Mouse (Mus musculus) intestine, postnatal 0 days (tissue): ENCODE data around the gene Pola2. TPM values are rescaled to one million over a fixed set of nuclear protein-coding genes. Genes with fewer than 3 reads are reported as not detected.

Experiments
- ATAC-seq: fragments of 200-750 bp; cut with Nextera tagmentation; 2 replicates; pipeline ENCODE4 v1.8.0; 2017; ENCODE audit warnings: mild to moderate bottlenecking, moderate TSS enrichment, moderate library complexity
- H3K27ac ChIP-seq: fragments of 300-500 bp; sonication (generic); 2 replicates; pipeline ENCODE4 v1.5.1; 2014; ENCODE audit warnings: mild to moderate bottlenecking, low read depth, low read length, moderate library complexity
- H3K27me3 ChIP-seq: fragments of 300-500 bp; sonication (generic); replicated peaks from 2 replicates; pipeline ENCODE4 v1.6.1; 2014; ENCODE audit warnings: low read length, mixed read lengths; ENCODE audit not compliant: control insufficient read depth, insufficient read depth
- H3K36me3 ChIP-seq: fragments of 300-500 bp; sonication (generic); 2 replicates; pipeline ENCODE4 v1.6.1; 2014; ENCODE audit warnings: mild to moderate bottlenecking, moderate library complexity; ENCODE audit not compliant: control insufficient read depth, insufficient read depth
- H3K4me1 ChIP-seq: fragments of 300-500 bp; sonication (generic); replicated peaks from 2 replicates; pipeline ENCODE4 v1.6.1; 2014; ENCODE audit warnings: antibody characterized with exemption, low read length, mixed read lengths; ENCODE audit not compliant: control insufficient read depth, insufficient read depth
- H3K4me2 ChIP-seq: fragments of 300-500 bp; sonication (generic); replicated peaks from 2 replicates; pipeline ENCODE4 v1.6.1; 2014; ENCODE audit warnings: low read depth, mild to moderate bottlenecking, moderate library complexity
- H3K4me3 ChIP-seq: fragments of 300-500 bp; sonication (generic); 2 replicates; pipeline ENCODE4 v1.5.1; 2014; ENCODE audit warnings: low read depth, low read length
- H3K9ac ChIP-seq: fragments of 300-500 bp; sonication (generic); 2 replicates; pipeline ENCODE4 v1.6.1; 2014; ENCODE audit warnings: mild to moderate bottlenecking, low read depth, low read length
- H3K9me3 ChIP-seq: fragments of 300-500 bp; sonication (generic); 2 replicates; pipeline ENCODE4 v1.6.1; 2016; ENCODE audit warnings: mixed run types; ENCODE audit not compliant: control insufficient read depth
- CTCF ChIP-seq: sonication (generic); IDR thresholded peaks from 2 replicates; pipeline ENCODE4 v1.5.1; 2016; ENCODE audit warnings: low read depth, mild to moderate bottlenecking, control low read depth, antibody characterized with exemption, moderate library complexity
- WGBS: fragments of 180-500 bp; shearing (Covaris S2); extraction: QIAGEN DNeasy Blood & Tissue Kit; methylation state at CpG from one replicate; pipeline ENCODE4 v1.1.7; 2014; 5-methylcytosine and 5-hydroxymethylcytosine counted together
- polyA plus RNA-seq: library from polyadenylated mRNA; unstranded; fragments of >200 nt; fragmentation: Nextera tagmentation; extraction: Ambion mirVana; gene quantifications from 2 replicates; pipeline ENCODE4 v1.2.1, GENCODE M21; 2015

Gene Pola2
- polyA plus RNA-seq: 23.5 and 23.9 TPM in 2 replicates

DNA sequence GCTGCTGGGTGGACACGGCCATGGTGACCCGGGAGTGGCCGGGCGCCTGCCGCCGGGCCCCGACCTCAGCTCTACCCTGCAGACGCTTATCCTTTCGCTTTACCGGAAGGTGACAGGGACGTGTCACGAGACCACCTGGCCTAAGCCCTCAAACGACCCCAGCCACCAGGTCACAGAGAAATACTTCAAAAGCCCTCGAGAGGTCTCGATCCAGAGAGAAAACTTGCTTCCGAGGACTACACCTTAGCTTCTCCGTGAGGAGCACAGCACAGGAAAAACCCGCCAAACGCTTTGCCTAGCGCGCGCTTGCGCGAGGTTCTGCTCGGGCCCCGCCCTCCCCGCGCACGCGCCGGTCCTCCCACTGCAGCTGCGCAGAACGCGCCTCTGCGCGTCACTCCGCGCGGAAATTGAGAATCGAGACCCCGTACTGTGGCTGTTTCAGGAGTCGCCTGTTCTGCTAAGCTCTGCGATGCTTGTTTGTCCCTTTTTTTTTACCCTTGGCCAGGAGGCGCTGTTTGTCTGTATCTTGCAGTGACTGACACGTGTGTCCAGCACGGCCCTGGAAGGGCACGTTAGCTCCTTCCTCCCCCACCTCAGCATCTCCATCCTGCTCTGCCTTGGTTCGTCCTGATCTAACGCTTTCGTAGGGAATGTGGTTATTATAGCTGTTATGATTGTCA, at the start of gene Pola2:
Gene Pola2, minus strand, starts transcription at position 320 of the 680 bp plus-strand sequence.
- WGBS: under 1% methylated on average over 50 of the region's 50 CpGs
- Histone ChIP-seq H3K36me3 (peaks cover 9% of the 10 kb centered on the region; the same call in 1 of the 2 replicates), H3K4me2 (peak within 1 kb of the TSS; percentile 88), H3K9me3 (no peaks in the 10 kb centered on the region), H3K4me3 (peak within 1 kb of the TSS; percentile 64), H3K4me1 (no peaks in the 10 kb centered on the region), H3K9ac (peak within 1 kb of the TSS; percentile 51), H3K27ac (peak within 1 kb of the TSS; percentile 52), H3K27me3 (no peaks in the 10 kb centered on the region)
- ATAC-seq: peak; percentile 79
- TF ChIP-seq CTCF: peak; percentile 39

DNA sequence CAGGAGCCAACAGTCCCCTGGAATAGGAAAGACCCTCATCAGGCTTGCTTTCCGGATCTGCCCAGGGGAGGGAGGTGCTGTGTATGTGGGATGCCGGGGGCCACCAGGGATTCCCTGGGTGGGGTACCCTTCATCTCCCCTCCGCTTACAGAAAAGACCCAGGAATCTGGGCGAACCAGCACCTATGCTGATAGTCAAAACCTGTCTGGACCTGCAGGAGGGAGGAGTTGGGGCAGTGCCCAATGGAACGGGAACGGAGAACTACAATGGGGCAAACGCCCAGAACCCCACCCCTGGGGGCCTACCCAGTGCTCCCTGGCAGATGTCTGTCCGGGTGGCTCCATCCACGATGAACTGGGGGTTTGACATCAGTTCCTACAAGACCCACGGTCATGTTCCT, 49.7 kb upstream of the Pola2 start:
- TF ChIP-seq CTCF: no peak
- H3K4me1 ChIP-seq: no peaks in the 10 kb centered on the region
- H3K9ac ChIP-seq: no peak overlapping the region
- H3K27me3 ChIP-seq: no peaks in the 10 kb centered on the region
- H3K9me3 ChIP-seq: no peaks in the 10 kb centered on the region
- H3K36me3 ChIP-seq: peaks cover 17% of the 10 kb centered on the region
- no peak for ATAC-seq
- no peak overlapping the region for H3K27ac ChIP-seq
- H3K4me3 ChIP-seq: no peak overlapping the region
- peak overlapping the region; percentile 89; the same call in 1 of the 2 replicates for H3K4me2 ChIP-seq
- WGBS: 80% methylated on average over 10 of the region's 10 CpGs

DNA sequence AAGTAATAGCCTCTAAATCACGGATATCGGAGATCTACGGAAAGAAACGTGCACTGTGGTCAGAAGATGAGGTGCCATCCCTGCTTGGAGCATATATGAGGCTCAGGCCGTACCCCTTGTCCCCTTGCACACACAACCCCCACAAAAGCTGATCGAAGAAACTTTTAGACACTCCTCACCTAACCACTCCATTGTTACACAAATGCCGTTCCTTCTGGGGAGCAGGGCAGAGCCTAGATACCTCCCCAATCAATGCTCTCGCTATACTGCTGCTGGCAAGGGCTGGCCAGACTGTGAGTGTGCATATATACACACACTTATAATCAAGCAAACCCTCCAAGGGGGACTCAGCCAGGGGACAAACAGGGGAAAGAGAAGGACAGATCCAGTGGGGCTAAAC, 45.1 kb upstream of the Pola2 start:
- TF ChIP-seq CTCF: no peak
- H3K36me3 ChIP-seq: peaks cover 26% of the 10 kb centered on the region

DNA sequence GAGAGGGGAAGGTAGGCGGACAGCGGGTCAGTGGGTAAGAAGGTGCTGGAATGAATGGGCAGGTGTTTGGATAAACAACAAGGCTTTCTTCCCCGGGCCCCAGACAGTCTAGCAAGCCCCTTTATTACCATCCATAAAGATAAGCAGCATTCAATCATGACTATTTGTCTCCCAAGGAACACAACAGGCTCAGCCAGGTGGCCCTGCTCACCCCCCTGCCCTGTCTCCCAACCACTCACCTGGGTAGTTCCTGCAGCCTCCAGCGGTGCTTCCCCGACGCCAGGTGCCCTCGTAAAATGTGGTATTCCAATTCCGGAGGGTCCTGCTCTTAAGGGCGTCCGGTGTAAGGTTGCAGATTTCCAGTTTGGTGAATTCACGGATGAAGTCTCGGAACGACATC, 43.0 kb upstream of the Pola2 start:
- Histone ChIP-seq H3K4me1 (no peaks in the 10 kb centered on the region), H3K4me2 (peak overlapping the region; percentile 38; the same call in 1 of the 2 replicates), H3K9me3 (no peaks in the 10 kb centered on the region), H3K9ac (no peak overlapping the region), H3K36me3 (peaks cover 26% of the 10 kb centered on the region), H3K27me3 (no peaks in the 10 kb centered on the region), H3K4me3 (no peak overlapping the region), H3K27ac (no peak overlapping the region)
- no peak for TF ChIP-seq CTCF
- WGBS: 38% methylated on average over 13 of the region's 13 CpGs
- ATAC-seq: peak; percentile 94

More for the DNA sequence above, 45.1 kb upstream of the Pola2 start:
- H3K27ac ChIP-seq: no peak overlapping the region
- H3K27me3 ChIP-seq: no peaks in the 10 kb centered on the region
- H3K4me3 ChIP-seq: no peak overlapping the region
- H3K9me3 ChIP-seq: no peaks in the 10 kb centered on the region
- ATAC-seq: no peak
- WGBS: 87% methylated on average over 8 of the region's 8 CpGs
- no peak overlapping the region for H3K9ac ChIP-seq
- no peaks in the 10 kb centered on the region for H3K4me1 ChIP-seq
- H3K4me2 ChIP-seq: no peak overlapping the region

DNA sequence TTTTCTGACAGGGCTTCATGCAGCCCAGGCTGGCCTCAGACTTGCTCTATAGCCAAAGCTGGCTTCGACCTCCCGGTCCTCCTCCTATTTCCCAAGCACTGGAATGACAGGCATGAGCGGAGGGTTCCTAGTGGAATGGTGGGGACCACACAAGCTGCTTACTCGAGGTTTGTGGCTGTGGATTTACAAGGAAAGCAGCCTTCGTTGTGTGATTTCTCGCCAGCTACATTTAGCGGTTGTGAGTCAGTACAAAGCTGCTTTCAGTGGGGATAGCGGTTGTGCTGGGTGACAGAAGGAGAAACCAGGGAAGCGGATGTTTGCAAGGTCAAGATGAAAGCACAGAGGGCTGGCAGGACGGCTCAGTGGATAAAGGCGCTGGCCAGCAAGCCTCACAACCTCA, 41.5 kb upstream of the Pola2 start:
- Histone ChIP-seq H3K4me3 (no peak overlapping the region), H3K4me1 (no peaks in the 10 kb centered on the region), H3K9me3 (no peaks in the 10 kb centered on the region), H3K4me2 (no peak overlapping the region), H3K27ac (no peak overlapping the region), H3K36me3 (peaks cover 18% of the 10 kb centered on the region), H3K27me3 (no peaks in the 10 kb centered on the region), H3K9ac (no peak overlapping the region; the same call in 1 of the 2 replicates)
- WGBS: 73% methylated on average over 11 of the region's 11 CpGs
- no peak for TF ChIP-seq CTCF
- ATAC-seq: no peak

DNA sequence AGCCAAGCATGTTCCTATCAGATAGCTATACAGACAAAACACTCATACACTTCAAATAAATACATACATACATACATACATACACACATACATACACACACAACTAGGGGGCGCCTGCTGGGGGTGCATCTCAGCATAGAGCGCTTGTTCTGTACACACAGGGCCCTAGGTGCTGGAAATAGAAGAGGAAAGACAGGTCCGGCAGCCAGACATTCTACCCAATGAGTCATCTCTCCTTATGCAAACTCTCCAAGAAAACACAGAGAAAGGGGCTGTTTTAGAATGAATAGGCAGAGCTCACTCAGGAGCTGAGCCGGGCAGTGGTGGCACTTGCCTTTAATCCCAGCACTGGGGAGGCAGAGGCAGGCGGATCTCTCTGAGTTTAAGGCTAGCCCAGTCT, 36.0 kb upstream of the Pola2 start:
- WGBS: 72% methylated on average over 5 of the region's 5 CpGs
- no peaks in the 10 kb centered on the region for H3K27me3 ChIP-seq
- no peaks in the 10 kb centered on the region for H3K4me1 ChIP-seq
- no peak for ATAC-seq
- no peaks in the 10 kb centered on the region for H3K9me3 ChIP-seq
- TF ChIP-seq CTCF: no peak
- H3K27ac ChIP-seq: no peak overlapping the region
- H3K4me2 ChIP-seq: no peak overlapping the region
- peaks cover 22% of the 10 kb centered on the region for H3K36me3 ChIP-seq
- no peak overlapping the region for H3K9ac ChIP-seq
- no peak overlapping the region for H3K4me3 ChIP-seq

DNA sequence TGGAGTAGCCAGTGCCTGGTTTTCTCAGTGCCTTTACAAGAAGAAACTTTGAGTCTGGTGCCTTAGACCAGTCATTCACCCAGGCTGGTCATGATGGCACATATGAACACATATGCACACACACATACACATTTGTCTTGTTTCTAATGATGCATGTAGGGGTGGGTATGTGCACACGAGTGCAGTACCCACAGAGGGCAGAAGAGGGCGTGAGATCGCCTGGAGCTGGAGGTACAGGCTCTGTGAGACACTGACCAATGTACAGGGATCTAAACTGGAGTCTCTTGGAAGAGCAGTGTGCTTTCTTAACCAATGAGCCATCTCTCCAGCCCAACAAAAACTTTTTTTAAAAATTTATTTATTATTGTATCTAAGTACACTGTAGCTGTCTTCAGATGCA, 34.2 kb upstream of the Pola2 start:
- Histone ChIP-seq H3K27me3 (no peaks in the 10 kb centered on the region), H3K9me3 (no peaks in the 10 kb centered on the region), H3K4me1 (no peaks in the 10 kb centered on the region), H3K4me2 (no peak overlapping the region), H3K36me3 (peaks cover 40% of the 10 kb centered on the region), H3K4me3 (no peak overlapping the region), H3K27ac (no peak overlapping the region), H3K9ac (no peak overlapping the region)
- ATAC-seq: no peak
- 89% methylated on average over 3 of the region's 3 CpGs for WGBS
- peak; percentile 46 for TF ChIP-seq CTCF
